Mouse (Mus musculus): Measurements from ENCODE around the gene Man2c1. TPM values are rescaled to one million over a fixed set of nuclear protein-coding genes. Genes with fewer than 3 reads are reported as not detected.

Man2c1 gene
- 59.3 and 101 TPM in 2 replicates for polyA plus RNA-seq (2011; ENCODE audit: insufficient read depth, insufficient read length, low replicate concordance, missing spikeins)

GRCm38 (mm10) chr9:57130577-57131433 is at the start of gene Man2c1:
Man2c1 (plus strand) TSS chr9:57130690.
- TF ChIP-seq POLR2A (IDR thresholded peaks at IDR 0.05; ENCODE audit: borderline replicate concordance, control insufficient read depth, low read depth, low read length) (peak; percentile 79; the same call in 1 of the 2 replicates), CTCF (IDR thresholded peaks at IDR 0.05; ENCODE audit: control insufficient read depth, insufficient read depth, low read length) (peak; percentile 90)
- peak within 1 kb of the TSS; percentile 94 for H3K4me3 ChIP-seq (replicated peaks; ENCODE audit: control insufficient read depth, low read depth, low read length)
- H3K4me1 ChIP-seq (ENCODE audit: control insufficient read depth, insufficient read depth, low read length), result no peaks in the 10 kb centered on the region; the same call in 1 of the 2 replicates
- peak within 1 kb of the TSS; percentile 95 for H3K27ac ChIP-seq (ENCODE audit: control insufficient read depth, insufficient read depth, low read depth, low read length, poor library complexity)
- under 1% methylated on average over 58 of the region's 58 CpGs for WGBS

- 81% methylated on average over 3 of the region's 3 CpGs for WGBS
- TF ChIP-seq CTCF (IDR thresholded peaks at IDR 0.05; ENCODE audit: control insufficient read depth, insufficient read depth, low read length), result no peak
- TF ChIP-seq POLR2A (IDR thresholded peaks at IDR 0.05; ENCODE audit: borderline replicate concordance, control insufficient read depth, low read depth, low read length), result no peak
- H3K27ac ChIP-seq (ENCODE audit: control insufficient read depth, insufficient read depth, low read depth, low read length, poor library complexity), result no peak overlapping the region
- H3K4me3 ChIP-seq (replicated peaks; ENCODE audit: control insufficient read depth, low read depth, low read length), result no peak overlapping the region
- no peaks in the 10 kb centered on the region for H3K4me1 ChIP-seq (ENCODE audit: control insufficient read depth, insufficient read depth, low read length)
These were observed 48.3 kb upstream of the Man2c1 start for GRCm38 (mm10) chr9:57082236-57082635.

- H3K27ac ChIP-seq (ENCODE audit: control insufficient read depth, insufficient read depth, low read depth, low read length, poor library complexity), result no peak overlapping the region
- WGBS, result 93% methylated on average over 13 of the region's 13 CpGs
- no peak overlapping the region for H3K4me3 ChIP-seq (replicated peaks; ENCODE audit: control insufficient read depth, low read depth, low read length)
- TF ChIP-seq POLR2A (IDR thresholded peaks at IDR 0.05; ENCODE audit: borderline replicate concordance, control insufficient read depth, low read depth, low read length) (no peak), CTCF (IDR thresholded peaks at IDR 0.05; ENCODE audit: control insufficient read depth, insufficient read depth, low read length) (no peak)
- H3K4me1 ChIP-seq (ENCODE audit: control insufficient read depth, insufficient read depth, low read length), result no peaks in the 10 kb centered on the region
These were observed 13.2 kb upstream of the Man2c1 start for GRCm38 (mm10) chr9:57117261-57117755.

- Histone ChIP-seq H3K27ac (ENCODE audit: control insufficient read depth, insufficient read depth, low read depth, low read length, poor library complexity) (no peak overlapping the region), H3K4me1 (ENCODE audit: control insufficient read depth, insufficient read depth, low read length) (no peaks in the 10 kb centered on the region; the same call in 1 of the 2 replicates), H3K4me3 (replicated peaks; ENCODE audit: control insufficient read depth, low read depth, low read length) (no peak overlapping the region)
- TF ChIP-seq CTCF (IDR thresholded peaks at IDR 0.05; ENCODE audit: control insufficient read depth, insufficient read depth, low read length) (no peak), POLR2A (IDR thresholded peaks at IDR 0.05; ENCODE audit: borderline replicate concordance, control insufficient read depth, low read depth, low read length) (no peak)
These were observed 849 bp upstream of the Man2c1 start for GRCm38 (mm10) chr9:57129641-57130040.

- WGBS, result 85% methylated on average over 6 of the region's 6 CpGs
- H3K4me1 ChIP-seq (ENCODE audit: control insufficient read depth, insufficient read depth, low read length), result no peaks in the 10 kb centered on the region
- TF ChIP-seq CTCF (IDR thresholded peaks at IDR 0.05; ENCODE audit: control insufficient read depth, insufficient read depth, low read length), result no peak
- no peak overlapping the region for H3K4me3 ChIP-seq (replicated peaks; ENCODE audit: control insufficient read depth, low read depth, low read length)
- no peak overlapping the region for H3K27ac ChIP-seq (ENCODE audit: control insufficient read depth, insufficient read depth, low read depth, low read length, poor library complexity)
These were observed 6.8 kb downstream of the Man2c1 start for GRCm38 (mm10) chr9:57137246-57137645.

GRCm38 (mm10) chr9:57137777-57138176 is 7.3 kb downstream of the Man2c1 start:
- Histone ChIP-seq H3K4me1 (ENCODE audit: control insufficient read depth, insufficient read depth, low read length) (no peaks in the 10 kb centered on the region), H3K27ac (ENCODE audit: control insufficient read depth, insufficient read depth, low read depth, low read length, poor library complexity) (no peak overlapping the region), H3K4me3 (replicated peaks; ENCODE audit: control insufficient read depth, low read depth, low read length) (no peak overlapping the region)
- WGBS, result 87% methylated on average over 9 of the region's 9 CpGs
- TF ChIP-seq CTCF (IDR thresholded peaks at IDR 0.05; ENCODE audit: control insufficient read depth, insufficient read depth, low read length), result no peak
- TF ChIP-seq POLR2A (IDR thresholded peaks at IDR 0.05; ENCODE audit: borderline replicate concordance, control insufficient read depth, low read depth, low read length), result no peak

- TF ChIP-seq POLR2A (IDR thresholded peaks at IDR 0.05; ENCODE audit: borderline replicate concordance, control insufficient read depth, low read depth, low read length), result no peak
- TF ChIP-seq CTCF (IDR thresholded peaks at IDR 0.05; ENCODE audit: control insufficient read depth, insufficient read depth, low read length), result no peak
- WGBS, result 89% methylated on average over 6 of the region's 6 CpGs
These were observed 8.0 kb downstream of the Man2c1 start for GRCm38 (mm10) chr9:57138507-57138906.

GRCm38 (mm10) chr9:57139110-57139509 is 8.6 kb downstream of the Man2c1 start:
- TF ChIP-seq CTCF (IDR thresholded peaks at IDR 0.05; ENCODE audit: control insufficient read depth, insufficient read depth, low read length) (no peak), POLR2A (IDR thresholded peaks at IDR 0.05; ENCODE audit: borderline replicate concordance, control insufficient read depth, low read depth, low read length) (no peak)
- WGBS, result 87% methylated on average over 9 of the region's 9 CpGs
- Histone ChIP-seq H3K27ac (ENCODE audit: control insufficient read depth, insufficient read depth, low read depth, low read length, poor library complexity) (no peak overlapping the region), H3K4me1 (ENCODE audit: control insufficient read depth, insufficient read depth, low read length) (no peaks in the 10 kb centered on the region), H3K4me3 (replicated peaks; ENCODE audit: control insufficient read depth, low read depth, low read length) (no peak overlapping the region)

More at GRCm38 (mm10) chr9:57138507-57138906, 8.0 kb downstream of the Man2c1 start:
- Histone ChIP-seq H3K4me1 (ENCODE audit: control insufficient read depth, insufficient read depth, low read length) (no peaks in the 10 kb centered on the region), H3K27ac (ENCODE audit: control insufficient read depth, insufficient read depth, low read depth, low read length, poor library complexity) (no peak overlapping the region), H3K4me3 (replicated peaks; ENCODE audit: control insufficient read depth, low read depth, low read length) (no peak overlapping the region)

All from bone marrow, adult 2 months (tissue).